Mouse (Mus musculus) adrenal gland, postnatal 25 days (tissue): ENCODE measurements around the gene Rinl. TPM values are rescaled to one million over a fixed set of nuclear protein-coding genes. Genes with fewer than 3 reads are reported as not detected.

Experiments used
- DNase-seq: peaks from one replicate; pipeline ENCODE4 v3.0.0; 2021; ENCODE audit warnings: mixed read lengths
- total RNA-seq: library from RNA; stranded (reverse); gene quantifications from 2 replicates; pipeline ENCODE4 v1.2.3, GENCODE M21; 2021

Rinl gene
- total RNA-seq, 1 experiment from 2014 or later = 3.1 TPM

DNA sequence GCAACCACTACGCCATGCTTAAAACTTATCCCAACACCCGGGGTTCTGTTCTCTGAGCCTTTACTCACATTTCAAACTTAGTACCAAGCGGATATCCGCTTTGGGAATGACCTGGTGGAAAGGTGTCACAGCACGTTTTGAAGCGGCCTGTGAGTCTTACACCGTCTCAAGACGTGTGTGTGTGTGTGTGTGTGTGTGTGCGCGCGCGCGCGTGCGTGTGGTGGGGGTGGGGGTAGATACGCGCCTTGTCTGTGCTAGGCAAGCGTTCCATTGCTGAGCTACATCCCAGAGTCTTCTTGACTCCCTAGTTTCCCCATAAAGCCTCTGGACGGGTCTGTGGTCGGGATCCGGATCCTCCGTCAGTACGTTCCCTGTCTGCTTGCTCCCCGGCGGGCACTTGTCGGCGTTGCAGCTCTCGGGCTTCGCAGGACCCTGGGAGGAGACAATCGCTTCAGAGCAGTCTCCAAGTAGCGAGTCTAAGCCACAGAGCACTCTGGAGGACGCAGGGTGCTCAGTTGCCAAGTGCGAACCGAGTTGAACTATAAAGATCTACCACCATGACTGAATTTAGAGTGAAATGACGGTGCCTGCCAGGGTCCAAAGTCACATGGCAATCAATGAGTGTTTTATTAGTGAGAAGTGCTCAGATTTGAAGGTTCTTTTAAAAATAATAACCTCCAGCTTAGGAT, 20.8 kb downstream of the Rinl start:
- peak; percentile 67 for DNase-seq

DNA sequence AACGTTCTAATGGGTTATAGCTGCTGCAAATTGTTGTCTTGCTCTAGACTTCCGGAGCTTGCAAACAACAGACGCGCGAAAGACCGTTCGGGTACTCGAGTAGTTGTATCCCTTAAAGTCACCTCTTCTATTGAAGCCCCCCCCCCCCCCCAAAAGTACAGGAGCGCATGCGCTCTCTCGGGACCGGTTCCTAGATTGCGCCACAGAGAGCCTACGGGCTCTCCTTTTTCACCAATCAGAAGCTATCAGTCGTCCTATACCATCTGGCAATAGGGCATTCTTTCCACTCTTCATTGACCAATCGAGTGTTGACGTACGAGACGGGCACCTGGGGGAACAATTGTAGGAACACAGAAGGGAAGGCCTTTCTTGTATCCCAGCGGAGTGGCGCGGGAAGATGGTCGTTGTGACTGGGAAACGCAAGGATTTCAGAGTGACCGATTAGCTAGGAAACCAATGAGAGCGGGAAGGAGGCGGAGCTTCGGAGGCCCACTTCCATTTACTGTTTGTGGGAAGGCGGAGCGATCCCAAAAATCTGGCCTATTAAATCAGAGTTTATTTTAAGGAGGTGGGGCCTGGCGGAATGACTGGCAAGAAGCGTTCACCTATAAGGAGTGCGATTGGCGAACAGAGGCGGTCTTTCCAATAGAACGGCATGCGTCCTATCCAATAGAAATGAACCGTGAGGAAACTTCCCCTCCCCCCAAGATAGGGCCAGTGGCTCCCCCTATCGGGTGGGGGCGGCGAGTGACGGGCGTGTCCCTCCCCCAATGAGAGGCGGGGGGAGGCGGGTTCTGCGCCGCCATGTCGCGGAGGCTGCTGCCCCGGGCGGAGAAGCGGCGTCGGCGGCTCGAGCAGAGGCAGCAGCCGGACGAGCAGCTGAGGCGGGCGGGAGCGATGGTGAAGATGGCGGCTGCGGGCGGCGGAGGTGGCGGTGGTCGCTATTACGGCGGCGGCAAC, 21.6 kb downstream of the Rinl start:
- peak; percentile 98 for DNase-seq

DNA sequence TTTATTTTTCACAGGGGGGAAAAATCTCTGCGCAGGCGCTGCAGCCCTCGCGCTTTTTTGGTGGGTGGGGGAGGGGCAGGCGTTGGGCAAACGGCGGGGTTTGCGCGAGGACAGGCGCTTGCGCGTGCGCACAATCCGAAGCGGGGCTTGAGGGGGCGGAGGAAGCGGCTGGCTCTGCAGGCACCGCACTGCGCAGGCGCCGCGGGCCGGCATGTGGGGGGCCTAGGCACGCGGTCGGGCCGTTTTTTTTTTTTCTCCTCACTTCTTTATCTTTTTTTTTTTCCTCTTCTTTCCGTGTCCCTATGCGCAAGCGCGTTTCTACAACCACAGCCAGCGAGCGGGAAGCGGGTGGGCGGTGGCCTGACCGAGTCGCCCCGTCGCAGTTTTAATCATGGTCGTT, 22.5 kb downstream of the Rinl start:
- peak; percentile 97 for DNase-seq

DNA sequence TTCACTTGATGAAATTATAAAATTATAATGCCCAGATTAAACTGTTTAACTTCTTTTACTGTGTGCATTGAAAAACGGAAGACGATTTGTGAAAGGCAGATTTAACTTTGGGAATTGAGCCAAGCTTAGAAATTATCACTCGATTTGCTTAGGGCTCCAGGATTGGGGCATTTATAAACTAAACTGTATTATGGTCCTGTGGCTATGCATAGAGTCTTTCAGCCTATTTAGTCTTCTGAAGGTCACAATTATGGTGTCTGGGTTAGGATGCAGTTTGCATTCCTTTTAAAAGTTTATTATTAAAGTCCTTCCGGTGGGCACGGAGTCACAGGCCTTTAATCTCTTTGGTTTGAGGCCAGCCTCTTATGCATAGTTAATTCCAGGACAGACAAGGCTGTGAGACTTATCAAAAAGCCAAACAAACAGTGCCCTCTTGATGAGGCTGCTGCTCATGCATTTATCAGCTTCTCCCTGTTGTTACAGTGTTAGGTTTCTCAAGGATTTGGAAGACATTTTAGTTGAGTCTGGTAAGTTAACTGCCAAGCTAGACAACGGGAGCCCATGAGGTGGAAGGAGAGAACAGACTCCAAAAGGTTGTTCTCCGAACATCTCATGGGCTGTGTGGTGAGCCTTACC, 23.0 kb downstream of the Rinl start:
- DNase-seq = no peak

GRCm38 (mm10) chr7:28812436-28812835, 23.7 kb downstream of the Rinl start:
- DNase-seq = no peak

- DNase-seq = no peak
These were observed 24.2 kb downstream of the Rinl start for GRCm38 (mm10) chr7:28812949-28813348.

GRCm38 (mm10) chr7:28814306-28815034, 25.7 kb downstream of the Rinl start:
- no peak for DNase-seq

GRCm38 (mm10) chr7:28815230-28815629, 26.5 kb downstream of the Rinl start:
- no peak for DNase-seq

- DNase-seq = no peak
These were observed 27.4 kb downstream of the Rinl start for GRCm38 (mm10) chr7:28816201-28816600.

GRCm38 (mm10) chr7:28816920-28817319, 28.2 kb downstream of the Rinl start:
- no peak for DNase-seq

GRCm38 (mm10) chr7:28817524-28817923, 28.8 kb downstream of the Rinl start:
- no peak for DNase-seq

DNA sequence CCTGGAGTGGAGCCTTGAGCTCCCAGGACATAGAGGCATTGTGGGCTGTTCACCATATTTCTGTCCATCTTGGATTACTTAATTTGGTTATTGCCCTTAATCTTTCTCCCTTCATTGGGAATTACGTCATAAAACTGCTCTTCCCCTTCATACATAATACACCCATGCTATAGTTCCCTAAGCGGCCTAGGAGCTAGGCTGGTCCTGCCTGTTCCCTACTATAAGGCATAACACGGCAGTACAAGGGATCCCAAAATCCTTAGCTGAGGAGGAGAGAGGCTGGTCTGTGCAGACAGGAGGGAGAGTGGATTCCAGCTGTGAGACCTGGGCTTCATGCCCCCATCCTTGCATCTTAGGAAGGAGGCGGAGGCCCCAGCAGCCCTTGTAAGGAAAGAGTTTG, 29.2 kb downstream of the Rinl start:
- DNase-seq = no peak

GRCm38 (mm10) chr7:28818436-28818835, 29.7 kb downstream of the Rinl start:
- no peak for DNase-seq

DNA sequence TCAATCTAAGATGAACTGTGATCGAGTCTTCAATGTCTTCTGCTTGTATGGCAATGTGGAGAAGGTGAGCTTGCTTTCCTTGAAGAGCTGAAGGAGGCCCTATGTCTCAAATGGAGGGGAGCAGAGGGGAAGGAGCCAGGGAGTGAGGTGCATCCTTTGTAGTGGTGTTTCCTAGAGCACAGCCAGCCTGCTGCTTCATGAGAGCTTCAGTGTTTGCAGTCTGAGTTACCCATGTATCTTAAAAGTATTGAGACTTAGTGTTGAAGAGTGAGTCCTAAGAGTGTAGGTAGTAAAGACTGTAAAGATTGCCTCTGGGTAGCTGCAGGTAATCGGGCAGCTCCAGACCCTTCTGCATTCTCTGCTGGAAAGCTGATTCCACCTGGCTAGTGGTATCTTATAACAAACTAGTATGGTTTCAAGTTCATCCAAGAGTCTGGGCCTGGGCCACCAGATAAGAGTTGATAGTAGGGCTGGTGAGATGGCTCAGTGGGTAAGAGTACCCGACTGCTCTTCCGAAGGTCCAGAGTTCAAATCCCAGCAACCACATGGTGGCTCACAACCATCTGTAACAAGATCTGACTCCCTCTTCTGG, 30.2 kb downstream of the Rinl start:
- no peak for DNase-seq

DNA sequence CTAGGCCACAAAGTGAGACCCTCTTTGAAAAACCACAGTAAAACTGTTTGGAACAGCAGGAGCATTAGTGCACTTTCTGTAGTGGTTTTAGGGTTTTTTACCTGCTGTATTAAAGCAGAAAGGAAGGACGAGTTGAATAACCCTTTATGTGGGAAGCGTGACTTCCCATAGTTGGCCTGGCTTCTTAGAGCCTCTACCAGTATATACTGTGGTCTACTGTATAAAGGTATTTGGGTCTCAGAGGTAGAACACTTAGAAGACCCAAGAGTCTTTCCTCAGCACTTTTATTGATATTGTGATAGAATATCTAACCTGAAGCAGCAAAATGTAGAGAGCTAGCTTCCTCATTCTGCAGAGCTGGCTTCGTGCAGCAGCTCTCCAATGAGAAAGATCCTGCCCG, 30.8 kb downstream of the Rinl start:
- no peak for DNase-seq

DNA sequence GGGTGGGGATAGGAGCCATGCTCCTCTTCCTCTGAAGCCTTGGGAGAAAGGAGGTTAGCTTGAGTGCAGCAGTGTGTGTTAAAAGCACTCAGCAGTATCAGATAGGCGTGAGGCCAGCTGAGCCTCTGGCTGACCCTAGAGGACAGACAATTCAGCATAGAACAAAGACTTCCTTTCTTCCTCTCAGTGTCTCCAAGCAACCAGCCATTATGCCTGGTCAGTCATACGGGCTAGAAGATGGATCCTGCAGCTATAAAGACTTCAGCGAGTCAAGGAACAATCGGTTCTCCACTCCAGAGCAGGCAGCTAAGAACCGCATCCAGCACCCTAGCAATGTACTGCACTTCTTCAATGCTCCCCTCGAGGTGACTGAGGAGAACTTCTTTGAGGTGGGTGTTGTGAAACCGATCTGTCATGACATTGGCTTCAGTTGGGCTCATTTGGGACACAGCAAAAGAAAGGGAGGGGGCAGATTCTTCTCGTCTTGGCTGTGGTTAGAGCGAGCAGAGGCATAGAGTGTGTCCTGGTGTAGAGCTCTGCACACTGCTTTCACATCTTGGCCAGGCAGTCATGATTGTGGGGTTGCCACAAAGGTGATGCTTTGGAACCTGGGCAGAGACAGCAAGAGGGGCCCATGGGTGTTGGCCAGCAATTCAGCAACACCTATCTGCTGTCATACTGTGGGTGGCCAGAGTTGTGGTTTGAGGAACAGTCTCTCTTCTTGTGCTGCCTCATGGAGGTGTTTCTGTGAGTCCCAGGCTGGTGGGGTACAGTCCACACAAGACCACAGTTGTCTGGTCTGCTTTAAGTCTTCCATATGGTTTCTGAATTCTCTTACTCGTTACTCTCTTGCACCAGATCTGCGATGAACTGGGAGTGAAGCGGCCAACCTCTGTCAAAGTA, 31.8 kb downstream of the Rinl start:
- DNase-seq = no peak

DNA sequence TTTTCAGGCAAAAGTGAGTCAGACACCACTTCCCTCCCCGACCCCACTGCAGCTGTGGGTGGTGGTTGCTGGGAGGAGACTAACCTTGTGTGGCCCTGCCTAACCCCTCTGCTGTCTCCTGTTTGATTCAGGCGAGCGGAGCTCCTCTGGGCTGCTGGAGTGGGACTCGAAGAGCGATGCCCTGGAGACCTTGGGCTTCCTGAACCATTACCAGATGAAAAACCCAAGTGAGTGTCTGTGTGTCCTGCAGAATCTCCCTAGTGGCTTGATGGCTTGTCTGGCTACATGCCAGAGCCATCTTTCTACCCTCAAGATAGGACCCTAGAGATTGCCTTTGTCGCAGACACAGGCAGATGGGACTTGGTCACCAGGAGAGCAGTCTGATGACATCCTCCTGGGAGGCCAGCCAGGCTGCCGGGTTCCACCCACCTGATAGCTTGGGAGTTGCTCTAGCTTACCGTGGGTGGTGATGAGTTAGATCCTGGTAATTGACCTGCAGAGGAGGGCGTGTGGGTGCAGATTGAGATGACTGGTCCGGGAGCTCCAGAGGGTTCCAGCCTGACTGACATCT, 32.6 kb downstream of the Rinl start:
- DNase-seq = peak; percentile 76

DNA sequence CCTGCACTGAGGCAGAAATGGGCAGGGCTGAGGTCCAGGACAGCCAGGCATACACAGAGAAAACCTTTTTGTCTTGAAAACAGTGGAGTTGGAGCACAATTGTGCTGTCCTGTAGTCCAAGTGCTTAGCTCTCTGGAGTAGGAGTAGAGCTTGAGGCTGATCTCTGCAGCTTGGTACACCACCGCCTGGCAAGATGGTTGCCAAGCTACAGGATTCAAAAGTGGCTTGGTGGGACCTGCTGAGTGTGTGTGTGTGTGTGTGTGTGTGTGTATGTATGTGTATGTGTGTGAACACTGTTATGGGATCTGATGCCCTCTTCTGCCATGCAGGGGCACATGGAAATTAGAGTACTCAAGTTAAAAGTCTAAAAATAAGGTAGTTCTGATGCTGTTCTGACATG, 33.8 kb downstream of the Rinl start:
- no peak for DNase-seq

DNA sequence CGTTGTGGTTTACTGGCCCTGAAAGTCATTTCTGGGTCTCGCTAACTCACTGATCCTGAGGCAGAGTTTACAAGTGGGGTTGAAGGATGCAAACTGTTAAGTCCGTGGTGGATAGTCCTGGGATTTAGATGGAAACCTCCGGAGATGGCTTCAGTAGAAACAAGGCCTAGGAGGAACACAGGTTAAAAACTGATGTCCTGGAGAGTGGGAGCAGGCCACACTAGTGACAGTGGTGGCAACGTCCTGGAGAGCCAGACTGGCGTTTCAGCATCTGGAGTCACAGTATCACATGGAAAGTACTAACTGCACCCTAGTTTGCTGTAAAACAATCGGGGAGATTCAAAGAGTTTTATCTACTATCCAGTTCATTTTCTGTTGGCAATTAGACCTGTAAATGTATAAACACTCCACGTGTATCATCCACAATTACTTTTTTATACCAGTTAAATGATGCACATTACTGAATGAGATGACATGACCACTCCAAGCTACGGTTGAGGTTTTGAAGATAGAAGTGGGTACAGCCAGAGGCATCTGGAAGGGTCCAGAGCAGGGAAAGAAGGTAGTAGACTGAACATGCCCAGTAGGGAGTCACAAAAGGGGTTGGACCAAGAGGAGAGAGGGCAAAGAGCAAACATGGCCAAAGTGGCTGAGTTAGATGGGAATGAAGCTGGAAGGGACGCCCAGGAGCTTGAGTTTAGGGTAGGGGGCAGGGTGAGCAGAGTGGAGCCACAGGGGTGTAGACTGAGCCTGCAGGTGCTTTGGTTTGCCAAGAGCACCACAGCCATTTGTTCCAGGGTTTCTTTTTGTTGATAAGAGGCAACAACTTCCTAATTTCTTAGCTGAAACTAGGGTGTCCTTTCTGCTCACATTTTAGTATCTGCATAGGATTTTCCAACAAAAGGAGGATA, 34.5 kb downstream of the Rinl start:
- DNase-seq = no peak
